Mouse (Mus musculus) embryonic fibroblast, embryonic 13.5 days (primary cell): Measurements from ENCODE around the gene Gm5938.

Experiments
- CTCF ChIP-seq: IDR thresholded peaks from 2 replicates; pipeline ENCODE4 v1.5.1; 2011; ENCODE audit warnings: mild to moderate bottlenecking, control low read depth, low read length, moderate library complexity, borderline replicate concordance; ENCODE audit not compliant: insufficient read depth
- POLR2A ChIP-seq: IDR thresholded peaks from 2 replicates; pipeline ENCODE4 v1.6.1; 2011; ENCODE audit warnings: low read depth, mild to moderate bottlenecking, control low read depth, low read length, moderate library complexity

GRCm38 (mm10) chrX:78125167-78125566 is at the start of gene Gm5938:
- TF ChIP-seq CTCF: no peak
- no peak for TF ChIP-seq POLR2A
